Mouse (Mus musculus) large intestine, adult 2 months (tissue): ENCODE results near the gene Agmat. TPM values are rescaled to one million over a fixed set of nuclear protein-coding genes. Genes with fewer than 3 reads are reported as not detected.

Experiments
- DNase-seq: peaks from one replicate; pipeline ENCODE4 v3.0.0-alpha.2; 2012; ENCODE audit warnings: low read depth, low spot score
- WGBS: fragments of 180-500 bp; shearing (Covaris S2); methylation state at CpG from one replicate; pipeline ENCODE4 v1.1.7; 2018; 5-methylcytosine and 5-hydroxymethylcytosine counted together
- polyA plus RNA-seq: library from polyadenylated mRNA; depleted of rRNA; stranded (reverse); fragments of >200 nt; gene quantifications from 2 replicates; pipeline ENCODE4 v1.2.3, GENCODE M21; 2012

Agmat gene
- polyA plus RNA-seq, 1 experiment, result 9.9 TPM

GRCm38 (mm10) chr4:141731766-141732165, 14.7 kb upstream of the Agmat start:
- DNase-seq, result no peak
- 36% methylated on average over 5 of the region's 5 CpGs for WGBS

GRCm38 (mm10) chr4:141734446-141735205, 11.8 kb upstream of the Agmat start:
- DNase-seq, result no peak
- WGBS, result 9% methylated on average over 24 of the region's 24 CpGs

GRCm38 (mm10) chr4:141735206-141735560, 11.3 kb upstream of the Agmat start:
- 31% methylated on average over 9 of the region's 9 CpGs for WGBS
- DNase-seq, result no peak

GRCm38 (mm10) chr4:141736856-141737255, 9.6 kb upstream of the Agmat start:
- 56% methylated on average over 4 of the region's 4 CpGs for WGBS
- DNase-seq, result no peak

- no peak for DNase-seq
Observed at GRCm38 (mm10) chr4:141738015-141738414, 8.5 kb upstream of the Agmat start.

GRCm38 (mm10) chr4:141741856-141742255, 4.6 kb upstream of the Agmat start:
- no peak for DNase-seq

More at GRCm38 (mm10) chr4:141738015-141738414, 8.5 kb upstream of the Agmat start:
- WGBS, result 48% methylated on average over 8 of the region's 8 CpGs

GRCm38 (mm10) chr4:141742381-141742780, 4.1 kb upstream of the Agmat start:
- 91% methylated on average over 4 of the region's 4 CpGs for WGBS
- DNase-seq, result no peak

More at GRCm38 (mm10) chr4:141741856-141742255, 4.6 kb upstream of the Agmat start:
- WGBS, result 29% methylated on average over 9 of the region's 9 CpGs

- WGBS, result 70% methylated on average over 11 of the region's 11 CpGs
- DNase-seq, result no peak
Observed at GRCm38 (mm10) chr4:141749557-141749956, 3.1 kb downstream of the Agmat start.

- 90% methylated on average over 3 of the region's 3 CpGs for WGBS
- no peak for DNase-seq
Observed at GRCm38 (mm10) chr4:141750826-141751225, 4.4 kb downstream of the Agmat start.

GRCm38 (mm10) chr4:141751419-141752075, 5.1 kb downstream of the Agmat start:
- 34% methylated on average over 4 of the region's 4 CpGs for WGBS
- DNase-seq, result no peak

- no peak for DNase-seq
- WGBS, result 9% methylated on average over 4 of the region's 4 CpGs
Observed at GRCm38 (mm10) chr4:141752076-141752421, 5.6 kb downstream of the Agmat start.

GRCm38 (mm10) chr4:141755375-141755930, 9.0 kb downstream of the Agmat start:
- no peak for DNase-seq
- 93% methylated on average over 19 of the region's 19 CpGs for WGBS

GRCm38 (mm10) chr4:141757124-141757523, 10.7 kb downstream of the Agmat start:
- DNase-seq, result no peak
- WGBS, result 94% methylated on average over 3 of the region's 3 CpGs

GRCm38 (mm10) chr4:141758874-141759542, 12.5 kb downstream of the Agmat start:
- 68% methylated on average over 6 of the region's 6 CpGs for WGBS
- DNase-seq, result no peak

- DNase-seq, result no peak
- WGBS, result 68% methylated on average over 4 of the region's 4 CpGs
Observed at GRCm38 (mm10) chr4:141760942-141761341, 14.5 kb downstream of the Agmat start.

- DNase-seq, result no peak
- WGBS, result 90% methylated on average over 13 of the region's 13 CpGs
Observed at GRCm38 (mm10) chr4:141762102-141762598, 15.7 kb downstream of the Agmat start.

- WGBS, result 79% methylated on average over 12 of the region's 12 CpGs
- DNase-seq, result no peak
Observed at GRCm38 (mm10) chr4:141763476-141763875, 17.0 kb downstream of the Agmat start.

- DNase-seq, result no peak
- 90% methylated on average over 3 of the region's 3 CpGs for WGBS
Observed at GRCm38 (mm10) chr4:141765008-141765407, 18.5 kb downstream of the Agmat start.

GRCm38 (mm10) chr4:141766316-141766667, 19.8 kb downstream of the Agmat start:
- 75% methylated on average over 8 of the region's 8 CpGs for WGBS
- DNase-seq, result no peak

- 58% methylated on average over 19 of the region's 19 CpGs for WGBS
- no peak for DNase-seq
Observed at GRCm38 (mm10) chr4:141766668-141767352, 20.3 kb downstream of the Agmat start.
